Mouse (Mus musculus) liver, embryonic 16.5 days (tissue): ENCODE measurements around the gene Gna14. TPM values are rescaled to one million over a fixed set of nuclear protein-coding genes. Genes with fewer than 3 reads are reported as not detected.

Experiments used
- ATAC-seq: fragments of 200-750 bp; cut with Nextera tagmentation; 2 replicates; pipeline ENCODE4 v1.8.0; 2017; ENCODE audit warnings: low read depth, mild to moderate bottlenecking, moderate number of reproducible peaks, moderate library complexity
- H3K27ac ChIP-seq: fragments of 300-500 bp; sonication (generic); 2 replicates; pipeline ENCODE4 v1.5.1; 2014; ENCODE audit warnings: mild to moderate bottlenecking, low read length
- H3K27me3 ChIP-seq: fragments of 300-500 bp; sonication (generic); 2 replicates; pipeline ENCODE4 v1.6.1; 2014; ENCODE audit warnings: low read depth, low read length, mixed read lengths; ENCODE audit not compliant: control insufficient read depth, insufficient read depth
- H3K36me3 ChIP-seq: fragments of 300-500 bp; sonication (generic); 2 replicates; pipeline ENCODE4 v1.6.1; 2014; ENCODE audit warnings: mild to moderate bottlenecking; ENCODE audit not compliant: control insufficient read depth, insufficient read depth
- H3K4me1 ChIP-seq: fragments of 300-500 bp; sonication (generic); 2 replicates; pipeline ENCODE4 v1.6.1; 2014; ENCODE audit warnings: low read depth, low read length, mixed read lengths; ENCODE audit not compliant: control insufficient read depth
- H3K4me2 ChIP-seq: fragments of 300-500 bp; sonication (generic); 2 replicates; pipeline ENCODE4 v1.6.1; 2014; ENCODE audit warnings: low read depth, low read length, mixed read lengths
- H3K4me3 ChIP-seq: fragments of 300-500 bp; sonication (generic); 2 replicates; pipeline ENCODE4 v1.5.1; 2014; ENCODE audit warnings: low read depth, mild to moderate bottlenecking, low read length
- H3K9ac ChIP-seq: fragments of 300-500 bp; sonication (generic); 2 replicates; pipeline ENCODE4 v1.6.1; 2014; ENCODE audit warnings: low read depth, low read length
- H3K9me3 ChIP-seq: fragments of 300-500 bp; sonication (generic); replicated peaks from 2 replicates; pipeline ENCODE4 v1.6.1; 2016; ENCODE audit warnings: low read length; ENCODE audit not compliant: control insufficient read depth
- WGBS: fragments of 180-500 bp; shearing (Covaris S2); extraction: QIAGEN DNeasy Blood & Tissue Kit; methylation state at CpG from one replicate; pipeline ENCODE4 v1.1.7; 2014; ENCODE audit not compliant: insufficient replicate concordance; 5-methylcytosine and 5-hydroxymethylcytosine counted together
- polyA plus RNA-seq: library from polyadenylated mRNA; unstranded; fragments of >200 nt; fragmentation: Nextera tagmentation; extraction: Ambion mirVana; gene quantifications from 2 replicates; pipeline ENCODE4 v1.2.1, GENCODE M21; 2015

The Gna14 gene
- polyA plus RNA-seq, 1 experiment from 2014 or later, result 0.72 TPM

DNA sequence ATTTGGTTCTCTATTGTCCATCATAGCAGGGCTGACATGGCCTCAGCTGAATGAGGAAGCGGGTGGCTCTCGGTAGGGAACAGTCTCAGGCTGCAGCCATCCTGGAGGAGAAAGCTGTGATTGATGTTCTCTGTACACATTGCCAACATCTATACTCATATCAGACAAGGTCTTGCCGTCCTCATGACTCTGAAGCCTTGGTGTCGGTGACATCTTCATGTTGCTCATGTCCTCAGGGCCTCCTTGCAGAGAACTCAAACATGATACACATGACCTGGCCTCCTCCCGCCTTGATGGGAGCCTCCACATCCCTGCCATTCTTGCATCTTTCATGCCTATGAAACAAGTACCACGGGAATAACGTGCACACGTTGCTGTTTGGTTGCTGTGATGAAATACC lies 144.9 kb downstream of the Gna14 start:
- 68% methylated on average over 8 of the region's 8 CpGs for WGBS

GRCm38 (mm10) chr19:16584546-16584945 lies 149.0 kb downstream of the Gna14 start:
- ATAC-seq, result no peak
- H3K27ac ChIP-seq, result no peak overlapping the region
- 76% methylated on average over 7 of the region's 7 CpGs for WGBS
- H3K9me3 ChIP-seq, result no peaks in the 10 kb centered on the region
- H3K4me1 ChIP-seq, result no peaks in the 10 kb centered on the region
- no peak overlapping the region for H3K9ac ChIP-seq
- H3K27me3 ChIP-seq, result no peaks in the 10 kb centered on the region
- H3K36me3 ChIP-seq, result no peaks in the 10 kb centered on the region
- H3K4me2 ChIP-seq, result no peak overlapping the region
- no peak overlapping the region for H3K4me3 ChIP-seq

More for the DNA sequence above, 144.9 kb downstream of the Gna14 start:
- H3K4me1 ChIP-seq, result no peaks in the 10 kb centered on the region
- H3K4me2 ChIP-seq, result no peak overlapping the region
- no peaks in the 10 kb centered on the region for H3K9me3 ChIP-seq
- no peak overlapping the region for H3K9ac ChIP-seq
- no peak overlapping the region for H3K27ac ChIP-seq
- no peak overlapping the region for H3K4me3 ChIP-seq
- no peak for ATAC-seq
- no peaks in the 10 kb centered on the region for H3K36me3 ChIP-seq
- H3K27me3 ChIP-seq, result no peaks in the 10 kb centered on the region

DNA sequence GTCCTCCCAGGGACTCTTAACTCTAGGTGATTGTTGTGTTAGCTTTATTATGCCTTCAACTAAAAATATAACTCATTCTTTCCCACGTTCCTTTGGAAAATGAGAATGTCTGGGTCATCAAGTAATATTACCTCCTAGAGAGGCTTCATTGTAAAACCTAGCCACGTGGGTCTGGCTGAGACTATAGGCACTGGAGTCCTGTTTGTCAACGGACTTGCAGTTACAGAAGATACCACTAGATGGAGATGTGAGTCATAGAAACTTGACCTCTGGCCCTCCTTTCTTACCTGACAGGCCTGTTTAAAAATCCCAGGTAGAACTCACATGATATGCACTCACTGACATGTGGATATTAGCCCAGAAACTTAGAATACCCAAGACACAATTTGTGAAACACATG lies 149.8 kb downstream of the Gna14 start:
- Histone ChIP-seq H3K4me2 (no peak overlapping the region), H3K27me3 (no peaks in the 10 kb centered on the region), H3K9me3 (no peaks in the 10 kb centered on the region), H3K4me1 (no peaks in the 10 kb centered on the region), H3K36me3 (no peaks in the 10 kb centered on the region), H3K9ac (no peak overlapping the region), H3K4me3 (no peak overlapping the region), H3K27ac (no peak overlapping the region)
- 8% methylated on average over 3 of the region's 3 CpGs for WGBS
- ATAC-seq, result no peak

GRCm38 (mm10) chr19:16593256-16593974 lies 157.9 kb downstream of the Gna14 start:
- Histone ChIP-seq H3K9me3 (no peaks in the 10 kb centered on the region), H3K9ac (no peak overlapping the region), H3K27me3 (no peaks in the 10 kb centered on the region), H3K27ac (no peak overlapping the region), H3K4me2 (no peak overlapping the region), H3K4me3 (no peak overlapping the region), H3K36me3 (no peaks in the 10 kb centered on the region), H3K4me1 (no peaks in the 10 kb centered on the region)
- no peak for ATAC-seq
- WGBS, result 56% methylated on average over 7 of the region's 7 CpGs

DNA sequence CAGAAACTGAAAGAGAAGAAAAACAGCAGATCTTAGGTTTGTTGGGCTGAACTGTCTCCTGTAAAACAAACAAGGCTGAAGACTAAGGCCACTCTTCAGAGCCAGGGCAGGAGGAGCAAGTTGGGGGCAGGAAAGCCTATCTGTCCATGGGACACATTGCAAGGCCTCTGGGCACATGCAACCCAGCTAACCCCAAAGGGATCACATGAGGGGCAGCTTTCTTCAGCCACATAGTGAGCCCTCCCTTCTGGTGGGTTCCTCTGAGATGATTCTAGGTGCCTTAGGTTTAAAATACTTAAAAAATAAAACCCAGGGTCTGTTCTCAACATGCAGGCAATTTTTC lies 158.4 kb downstream of the Gna14 start:
- ATAC-seq, result no peak
- no peak overlapping the region for H3K27ac ChIP-seq
- no peaks in the 10 kb centered on the region for H3K4me1 ChIP-seq
- H3K4me2 ChIP-seq, result no peak overlapping the region
- no peaks in the 10 kb centered on the region for H3K36me3 ChIP-seq
- H3K27me3 ChIP-seq, result no peaks in the 10 kb centered on the region; the same call in 1 of the 2 replicates
- no peak overlapping the region for H3K4me3 ChIP-seq
- no peaks in the 10 kb centered on the region for H3K9me3 ChIP-seq
- no peak overlapping the region for H3K9ac ChIP-seq

- H3K4me1 ChIP-seq, result no peaks in the 10 kb centered on the region; the same call in 1 of the 2 replicates
- H3K9ac ChIP-seq, result no peak overlapping the region
- no peak for ATAC-seq
- H3K4me2 ChIP-seq, result no peak overlapping the region
- no peak overlapping the region for H3K27ac ChIP-seq
- H3K4me3 ChIP-seq, result no peak overlapping the region
- WGBS, result 64% methylated on average over 6 of the region's 6 CpGs
- no peaks in the 10 kb centered on the region for H3K9me3 ChIP-seq
- H3K36me3 ChIP-seq, result no peaks in the 10 kb centered on the region
- no peaks in the 10 kb centered on the region; the same call in 1 of the 2 replicates for H3K27me3 ChIP-seq
Measured at GRCm38 (mm10) chr19:16597216-16597615, 161.7 kb downstream of the Gna14 start.

DNA sequence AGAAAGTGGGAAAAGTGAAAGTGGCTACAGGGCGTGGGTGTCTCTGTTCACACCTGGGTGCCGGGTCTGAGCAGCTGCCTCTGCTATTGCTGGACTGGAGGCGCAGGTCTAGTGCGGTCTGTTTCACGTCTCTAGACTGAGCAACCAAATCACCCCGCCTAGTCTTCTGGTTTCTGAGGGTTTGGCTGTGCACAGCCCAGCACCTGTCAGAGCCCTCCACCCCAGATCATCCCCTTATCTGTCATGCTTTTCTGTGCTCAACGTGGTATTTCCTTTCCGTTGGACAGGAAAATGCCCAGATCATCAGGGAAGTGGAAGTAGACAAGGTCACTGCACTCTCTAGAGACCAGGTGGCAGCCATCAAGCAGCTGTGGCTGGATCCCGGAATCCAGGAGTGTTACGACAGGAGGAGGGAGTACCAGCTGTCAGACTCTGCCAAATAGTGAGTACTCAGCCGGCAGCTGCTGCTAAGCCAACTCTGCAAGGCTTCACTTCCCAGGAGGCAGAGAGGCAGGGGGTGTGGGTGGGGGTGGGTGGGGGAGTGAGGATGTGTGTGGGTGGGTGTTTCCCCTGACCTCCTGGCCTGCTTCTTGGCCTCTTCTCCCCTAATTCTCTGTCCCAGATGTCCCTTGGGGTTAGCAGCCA lies 163.2 kb downstream of the Gna14 start:
- ATAC-seq, result no peak
- no peak overlapping the region for H3K4me3 ChIP-seq
- no peak overlapping the region for H3K4me2 ChIP-seq
- no peaks in the 10 kb centered on the region; the same call in 1 of the 2 replicates for H3K27me3 ChIP-seq
- 34% methylated on average over 11 of the region's 11 CpGs for WGBS
- H3K9ac ChIP-seq, result no peak overlapping the region
- no peaks in the 10 kb centered on the region for H3K36me3 ChIP-seq
- H3K9me3 ChIP-seq, result no peaks in the 10 kb centered on the region
- H3K27ac ChIP-seq, result no peak overlapping the region
- no peaks in the 10 kb centered on the region; the same call in 1 of the 2 replicates for H3K4me1 ChIP-seq

- Histone ChIP-seq H3K9ac (no peak overlapping the region), H3K27ac (no peak overlapping the region), H3K27me3 (no peaks in the 10 kb centered on the region; the same call in 1 of the 2 replicates), H3K4me1 (no peaks in the 10 kb centered on the region; the same call in 1 of the 2 replicates), H3K9me3 (no peaks in the 10 kb centered on the region), H3K36me3 (no peaks in the 10 kb centered on the region), H3K4me2 (no peak overlapping the region), H3K4me3 (no peak overlapping the region)
- no peak for ATAC-seq
- WGBS, result 16% methylated on average over 9 of the region's 9 CpGs
Measured at GRCm38 (mm10) chr19:16599298-16599970, 163.9 kb downstream of the Gna14 start.

DNA sequence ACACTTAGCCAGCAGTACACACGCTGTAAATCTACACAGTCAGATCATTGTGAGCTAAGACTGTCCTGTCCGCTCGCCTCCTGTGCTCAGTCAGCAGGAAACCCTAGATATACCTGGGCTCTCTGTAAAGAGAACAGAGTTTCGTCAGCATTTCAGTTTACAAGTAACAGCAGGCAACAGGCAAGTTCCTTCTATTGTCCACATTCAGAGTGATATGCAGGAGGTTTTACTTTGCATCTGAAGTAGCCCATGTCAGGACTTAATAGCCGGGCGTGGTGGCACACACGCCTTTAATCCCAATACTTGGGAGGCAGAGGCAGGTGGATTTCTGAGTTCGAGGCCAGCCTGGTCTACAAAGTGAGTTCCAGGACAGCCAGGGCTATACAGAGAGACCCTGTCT lies 166.5 kb downstream of the Gna14 start:
- Histone ChIP-seq H3K9ac (no peak overlapping the region), H3K4me2 (no peak overlapping the region), H3K9me3 (no peaks in the 10 kb centered on the region), H3K27ac (no peak overlapping the region), H3K27me3 (no peaks in the 10 kb centered on the region; the same call in 1 of the 2 replicates), H3K4me1 (no peaks in the 10 kb centered on the region; the same call in 1 of the 2 replicates), H3K36me3 (no peaks in the 10 kb centered on the region), H3K4me3 (no peak overlapping the region)
- no peak for ATAC-seq
- WGBS, result 65% methylated on average over 8 of the region's 8 CpGs
